Mouse (Mus musculus) testis, adult 2 months (tissue): ENCODE measurements around the gene Gys2.

Experiments
- CTCF ChIP-seq: fragments of 200-500 bp; IDR thresholded peaks from 2 replicates; pipeline ENCODE4 v1.5.1; 2012; ENCODE audit warnings: low read depth, mild to moderate bottlenecking, inconsistent platforms, low read length, moderate library complexity; ENCODE audit not compliant: control insufficient read depth, insufficient read depth, insufficient replicate concordance
- POLR2A ChIP-seq: fragments of 200-500 bp; IDR thresholded peaks from 2 replicates; pipeline ENCODE4 v1.6.1; 2012; ENCODE audit warnings: low read depth, mild to moderate bottlenecking, inconsistent platforms, low read length, moderate library complexity; ENCODE audit not compliant: control insufficient read depth

DNA sequence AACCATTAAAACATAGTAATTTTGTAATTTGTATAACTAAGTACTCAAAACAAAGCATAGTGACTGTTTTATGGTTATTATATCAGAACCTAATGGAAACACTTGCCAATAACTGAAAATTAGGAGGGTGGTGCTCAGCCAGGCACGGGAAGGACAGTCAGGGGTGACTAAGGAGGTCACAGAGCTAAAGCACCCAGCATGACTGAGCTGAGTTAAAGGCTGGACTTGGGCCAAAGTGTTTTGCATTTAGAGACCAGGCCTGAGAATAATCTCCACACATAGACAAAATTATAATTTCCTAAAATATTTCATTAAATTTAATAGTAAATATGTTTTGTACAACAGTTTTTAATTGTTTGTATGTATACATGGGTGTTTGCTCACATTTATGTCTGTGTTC lies 95.8 kb downstream of the Gys2 start:
- TF ChIP-seq POLR2A (no peak), CTCF (no peak)
